Mouse (Mus musculus): ENCODE measurements around the gene Dnajc3. TPM values are rescaled to one million over a fixed set of nuclear protein-coding genes. Genes with fewer than 3 reads are reported as not detected.
"Not testable (repeated sequence)": the region's sequence is repeated elsewhere in the genome, so short reads cannot be mapped to it uniquely, and the experiment has no call there.

Dnajc3 gene
- polyA plus RNA-seq, 2 experiments = 22.8 to 42.0 TPM

DNA sequence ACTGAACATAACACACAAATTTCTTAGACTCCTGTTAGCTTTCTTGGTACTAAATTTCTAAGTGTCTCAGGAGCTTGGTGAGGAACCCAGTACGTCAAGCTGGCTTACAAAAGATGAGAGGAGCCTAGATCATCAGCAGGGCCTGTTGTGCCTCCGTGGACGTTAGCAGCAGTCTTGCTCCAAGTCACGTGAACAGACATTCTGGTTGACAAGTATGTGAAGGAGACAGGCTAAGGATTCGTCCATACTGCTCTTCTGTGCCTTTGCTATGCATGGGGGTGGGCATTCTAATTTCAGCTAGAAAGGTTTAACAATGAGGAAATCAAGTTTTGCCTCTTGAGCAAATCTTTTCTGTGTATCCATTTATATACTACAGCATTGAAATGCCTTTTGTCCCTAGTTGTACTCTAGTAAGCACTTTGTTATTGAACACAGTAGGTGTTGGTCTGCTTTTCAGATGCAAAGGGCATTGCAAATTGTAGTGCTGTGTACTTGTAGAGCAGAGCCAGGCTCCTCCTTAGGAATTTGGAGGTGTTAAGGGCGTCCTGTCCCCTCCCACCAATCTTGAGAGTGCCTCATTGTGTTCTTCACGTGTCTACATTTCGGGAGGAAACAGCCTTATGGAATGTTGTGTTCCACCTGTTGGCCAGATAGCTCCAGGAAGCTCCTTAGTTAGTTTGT lies 39.5 kb downstream of the Dnajc3 start:
- no peak for ATAC-seq (ENCODE audit: low FRiP score, low read depth)
- 76% methylated on average over 8 of the region's 8 CpGs for WGBS
- no peak overlapping the region for H3K4me2 ChIP-seq (replicated peaks; ENCODE audit: low read depth, low read length, severe bottlenecking)
- peaks cover 77% of the 10 kb centered on the region for H3K36me3 ChIP-seq (ENCODE audit: control insufficient read depth, insufficient read depth, low read length)
- H3K4me1 ChIP-seq (ENCODE audit: control insufficient read depth, insufficient read depth, low read length) = no peaks in the 10 kb centered on the region
- H3K4me3 ChIP-seq (replicated peaks; ENCODE audit: low read length) = no peak overlapping the region
- no peak for DNase-seq (ENCODE audit: low spot score)
- H3K27ac ChIP-seq (replicated peaks; ENCODE audit: low read depth, low read length) = no peak overlapping the region
- no peak for TF ChIP-seq POLR2A (IDR thresholded peaks at IDR 0.05; ENCODE audit: borderline replicate concordance, extremely low read depth, insufficient read depth, insufficient read length)
- H3K27me3 ChIP-seq (ENCODE audit: control insufficient read depth, insufficient read depth, low read length) = no peaks in the 10 kb centered on the region
- no peaks in the 10 kb centered on the region for H3K9me3 ChIP-seq (ENCODE audit: control insufficient read depth, low read length)
- H3K9ac ChIP-seq (ENCODE audit: low read depth, low read length, severe bottlenecking) = no peak overlapping the region

DNA sequence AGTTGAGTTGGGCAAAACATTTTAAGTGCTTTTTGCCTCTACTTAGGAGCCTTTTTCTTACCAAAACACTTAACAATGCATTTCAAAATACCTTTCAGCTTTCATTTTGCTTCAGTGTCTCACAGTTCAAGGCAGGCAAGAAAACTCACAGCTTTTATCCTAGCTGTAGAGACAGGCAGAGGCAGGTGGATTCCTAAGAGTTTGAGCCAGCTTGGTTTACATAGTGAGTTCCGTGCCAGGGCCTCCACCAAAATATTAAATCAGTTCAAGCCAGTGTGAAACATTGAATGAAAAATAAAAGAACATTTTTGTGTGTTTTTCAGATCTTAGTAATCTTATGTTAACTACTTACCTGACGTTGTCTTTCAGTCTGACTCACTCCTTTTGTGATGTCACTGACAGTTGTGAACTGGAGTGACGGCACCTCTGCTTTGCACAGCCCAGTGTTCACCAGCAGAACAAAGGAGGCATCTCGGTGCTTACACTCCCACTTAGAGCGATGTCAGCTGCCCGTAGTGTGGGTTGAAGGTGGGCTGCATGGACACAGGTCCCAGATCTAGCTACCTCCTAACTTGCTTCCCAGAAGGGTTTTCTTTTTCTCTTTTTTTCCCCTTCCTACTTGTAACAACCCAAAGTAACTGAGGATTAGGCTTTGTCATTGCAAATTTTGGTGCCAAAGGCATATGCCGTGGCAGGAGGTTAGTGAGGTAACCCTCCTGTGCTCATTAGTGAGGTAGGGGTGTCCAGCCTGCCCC lies 42.0 kb downstream of the Dnajc3 start:
- WGBS = 87% methylated on average over 7 of the region's 7 CpGs
- Histone ChIP-seq H3K9me3 (ENCODE audit: control insufficient read depth, low read length) (no peaks in the 10 kb centered on the region), H3K27me3 (ENCODE audit: control insufficient read depth, insufficient read depth, low read length) (no peaks in the 10 kb centered on the region), H3K4me2 (replicated peaks; ENCODE audit: low read depth, low read length, severe bottlenecking) (no peak overlapping the region), H3K4me1 (ENCODE audit: control insufficient read depth, insufficient read depth, low read length) (no peaks in the 10 kb centered on the region), H3K4me3 (replicated peaks; ENCODE audit: low read length) (no peak overlapping the region), H3K27ac (replicated peaks; ENCODE audit: low read depth, low read length) (no peak overlapping the region), H3K36me3 (ENCODE audit: control insufficient read depth, insufficient read depth, low read length) (peaks cover 77% of the 10 kb centered on the region), H3K9ac (ENCODE audit: low read depth, low read length, severe bottlenecking) (no peak overlapping the region)
- ATAC-seq (ENCODE audit: low FRiP score, low read depth) (no peak), DNase-seq (ENCODE audit: low spot score) (no peak)
- no peak for TF ChIP-seq POLR2A (IDR thresholded peaks at IDR 0.05; ENCODE audit: borderline replicate concordance, extremely low read depth, insufficient read depth, insufficient read length)

- Histone ChIP-seq H3K9ac (ENCODE audit: low read depth, low read length, severe bottlenecking) (no peak overlapping the region), H3K27me3 (ENCODE audit: control insufficient read depth, insufficient read depth, low read length) (no peaks in the 10 kb centered on the region), H3K36me3 (ENCODE audit: control insufficient read depth, insufficient read depth, low read length) (peaks cover 78% of the 10 kb centered on the region), H3K4me2 (replicated peaks; ENCODE audit: low read depth, low read length, severe bottlenecking) (no peak overlapping the region), H3K4me3 (replicated peaks; ENCODE audit: low read length) (no peak overlapping the region), H3K9me3 (ENCODE audit: control insufficient read depth, low read length) (no peaks in the 10 kb centered on the region), H3K4me1 (ENCODE audit: control insufficient read depth, insufficient read depth, low read length) (no peaks in the 10 kb centered on the region), H3K27ac (replicated peaks; ENCODE audit: low read depth, low read length) (no peak overlapping the region)
- DNase-seq (ENCODE audit: low spot score) (no peak), ATAC-seq (ENCODE audit: low FRiP score, low read depth) (no peak)
- 85% methylated on average over 5 of the region's 5 CpGs for WGBS
- no peak for TF ChIP-seq POLR2A (IDR thresholded peaks at IDR 0.05; ENCODE audit: borderline replicate concordance, extremely low read depth, insufficient read depth, insufficient read length)
Measured at GRCm38 (mm10) chr14:118980358-118980757, 42.6 kb downstream of the Dnajc3 start.

- H3K4me3 ChIP-seq (replicated peaks; ENCODE audit: low read length) = no peak overlapping the region
- H3K4me1 ChIP-seq (ENCODE audit: control insufficient read depth, insufficient read depth, low read length) = no peaks in the 10 kb centered on the region
- no peak for TF ChIP-seq POLR2A (IDR thresholded peaks at IDR 0.05; ENCODE audit: borderline replicate concordance, extremely low read depth, insufficient read depth, insufficient read length)
- ATAC-seq (ENCODE audit: low FRiP score, low read depth) = no peak
- WGBS = 91% methylated on average over 8 of the region's 8 CpGs
- H3K27me3 ChIP-seq (ENCODE audit: control insufficient read depth, insufficient read depth, low read length) = no peaks in the 10 kb centered on the region
- no peak overlapping the region for H3K27ac ChIP-seq (replicated peaks; ENCODE audit: low read depth, low read length)
- peaks cover 78% of the 10 kb centered on the region for H3K36me3 ChIP-seq (ENCODE audit: control insufficient read depth, insufficient read depth, low read length)
- H3K9ac ChIP-seq (ENCODE audit: low read depth, low read length, severe bottlenecking) = no peak overlapping the region
- H3K4me2 ChIP-seq (replicated peaks; ENCODE audit: low read depth, low read length, severe bottlenecking) = no peak overlapping the region
- DNase-seq (ENCODE audit: low spot score) = no peak
- H3K9me3 ChIP-seq (ENCODE audit: control insufficient read depth, low read length) = no peaks in the 10 kb centered on the region
Measured at GRCm38 (mm10) chr14:118980890-118981289, 43.1 kb downstream of the Dnajc3 start.

GRCm38 (mm10) chr14:118981711-118982428 lies 44.1 kb downstream of the Dnajc3 start:
- H3K9me3 ChIP-seq (ENCODE audit: control insufficient read depth, low read length); H3K4me1 ChIP-seq (ENCODE audit: control insufficient read depth, insufficient read depth, low read length); ATAC-seq (ENCODE audit: low FRiP score, low read depth); H3K27me3 ChIP-seq (ENCODE audit: control insufficient read depth, insufficient read depth, low read length); H3K4me3 ChIP-seq (replicated peaks; ENCODE audit: low read length); H3K27ac ChIP-seq (replicated peaks; ENCODE audit: low read depth, low read length); H3K9ac ChIP-seq (ENCODE audit: low read depth, low read length, severe bottlenecking); H3K4me2 ChIP-seq (replicated peaks; ENCODE audit: low read depth, low read length, severe bottlenecking); DNase-seq (ENCODE audit: low spot score): not testable (repeated sequence)
- 83% methylated on average over 5 of the region's 6 CpGs for WGBS
- H3K36me3 ChIP-seq (ENCODE audit: control insufficient read depth, insufficient read depth, low read length) = peaks cover 70% of the 10 kb centered on the region

DNA sequence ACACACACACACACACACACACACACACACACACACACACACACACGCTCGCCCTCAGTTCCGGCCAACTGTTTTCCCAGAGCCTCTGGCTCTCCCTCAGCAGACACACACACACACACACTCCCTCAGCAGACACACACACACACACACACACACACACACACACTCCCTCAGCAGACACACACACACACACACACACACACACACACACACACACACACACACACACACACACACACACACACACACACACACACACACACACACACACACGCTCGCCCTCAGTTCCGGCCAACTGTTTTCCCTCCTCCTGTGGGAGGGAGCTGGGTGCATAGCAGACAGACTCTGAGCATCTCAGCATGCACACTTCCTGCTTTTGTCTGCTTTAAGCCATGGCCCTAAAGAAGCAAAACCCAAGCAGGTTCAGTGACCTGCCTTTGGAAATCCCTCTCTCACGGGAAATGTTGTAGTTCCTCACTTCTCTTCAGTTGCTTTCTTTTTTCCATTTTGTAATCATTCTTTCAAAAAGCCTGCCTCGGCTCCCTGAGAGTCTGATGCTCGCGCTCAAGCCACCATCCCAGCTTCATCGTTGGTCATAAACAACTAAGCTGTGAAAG lies 44.8 kb downstream of the Dnajc3 start:
- H3K4me3 ChIP-seq (replicated peaks; ENCODE audit: low read length); H3K4me1 ChIP-seq (ENCODE audit: control insufficient read depth, insufficient read depth, low read length); H3K9ac ChIP-seq (ENCODE audit: low read depth, low read length, severe bottlenecking); ATAC-seq (ENCODE audit: low FRiP score, low read depth); DNase-seq (ENCODE audit: low spot score); H3K27ac ChIP-seq (replicated peaks; ENCODE audit: low read depth, low read length); H3K4me2 ChIP-seq (replicated peaks; ENCODE audit: low read depth, low read length, severe bottlenecking); H3K9me3 ChIP-seq (ENCODE audit: control insufficient read depth, low read length); H3K27me3 ChIP-seq (ENCODE audit: control insufficient read depth, insufficient read depth, low read length): not testable (repeated sequence)
- H3K36me3 ChIP-seq (ENCODE audit: control insufficient read depth, insufficient read depth, low read length) = peaks cover 65% of the 10 kb centered on the region
- WGBS = 74% methylated on average over 11 of the region's 11 CpGs

Data from limb, embryonic 14.5 days (tissue).